Mouse (Mus musculus) left cerebral cortex, adult 8-10 months (tissue): ENCODE data around the gene Plxnb3. TPM values are rescaled to one million over a fixed set of nuclear protein-coding genes. Genes with fewer than 3 reads are reported as not detected.
A peak's percentile ranks its signal among the peaks of the same experiment; 100 is the strongest.
"Not testable (repeated sequence)": the region's sequence is repeated elsewhere in the genome, so short reads cannot be mapped to it uniquely, and the experiment has no call there.

ENCODE experiments used
- DNase-seq, 2 experiments: peaks; one replicate each; pipeline ENCODE4 v3.0.0; 2022; ENCODE audit warnings: low spot score in 2 of 2
- total RNA-seq, 4 experiments: library from RNA; stranded (reverse); gene quantifications; 2 replicates each; pipeline ENCODE4 v1.2.4; 2022

Gene Plxnb3
- 10 to 100 TPM; 12.1 to 13.3 (median 12.8) TPM for total RNA-seq

GRCm38 (mm10) chrX:73756334-73757140, at the start of gene Plxnb3:
Gene Plxnb3 (plus strand): TSS chrX:73757090.
- peak in 1 of 2 experiments; percentile 42 for DNase-seq

GRCm38 (mm10) chrX:73715476-73716108, 41.3 kb upstream of the Plxnb3 start:
- no peak for DNase-seq

GRCm38 (mm10) chrX:73716109-73716661, 40.7 kb upstream of the Plxnb3 start, which contains the start of the genes Bcap31 and Abcd1:
Gene Bcap31 (minus strand): TSS chrX:73716175.
Gene Abcd1 (plus strand): TSS chrX:73716597.
- peak; percentile 79 to 92 for DNase-seq

DNA sequence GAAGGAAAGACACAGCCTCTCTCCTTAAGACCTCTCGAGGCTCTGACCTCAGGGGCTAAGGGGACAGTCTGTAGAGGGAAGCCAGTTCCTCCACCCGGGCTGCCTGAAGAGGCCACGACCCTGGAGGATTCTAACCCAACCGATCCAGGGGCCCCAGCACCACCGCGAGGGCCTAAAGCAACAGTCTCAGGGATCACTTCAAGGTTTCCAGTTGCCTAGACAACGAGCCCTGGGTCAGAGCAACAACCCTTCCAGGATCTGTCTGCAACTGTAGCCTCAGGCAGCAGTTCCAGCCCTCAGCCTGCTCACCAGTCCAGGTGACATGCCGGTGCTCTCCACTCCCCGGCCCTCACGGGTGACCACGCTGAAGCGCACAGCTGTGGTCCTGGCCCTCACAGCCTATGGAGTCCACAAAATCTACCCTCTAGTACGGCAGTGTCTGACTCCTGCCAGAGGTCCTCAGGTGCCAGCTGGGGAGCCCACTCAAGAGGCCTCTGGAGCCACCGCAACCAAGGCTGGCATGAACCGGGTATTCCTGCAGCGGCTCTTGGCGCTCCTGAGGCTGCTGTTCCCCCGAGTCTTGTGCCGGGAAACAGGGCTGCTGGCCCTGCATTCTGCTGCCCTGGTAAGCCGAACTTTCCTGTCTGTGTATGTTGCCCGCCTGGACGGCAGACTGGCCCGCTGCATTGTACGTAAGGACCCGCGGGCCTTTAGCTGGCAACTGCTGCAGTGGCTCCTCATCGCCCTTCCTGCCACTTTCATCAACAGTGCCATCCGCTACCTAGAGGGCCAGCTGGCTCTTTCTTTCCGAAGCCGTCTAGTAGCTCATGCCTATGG, 40.0 kb upstream of the Plxnb3 start:
- peak in 1 of 2 experiments; percentile 9 for DNase-seq

GRCm38 (mm10) chrX:73717667-73718066, 39.2 kb upstream of the Plxnb3 start:
- DNase-seq: peak in 1 of 2 experiments; percentile 2

- no peak for DNase-seq
Observed at GRCm38 (mm10) chrX:73718271-73718670, 38.6 kb upstream of the Plxnb3 start.

DNA sequence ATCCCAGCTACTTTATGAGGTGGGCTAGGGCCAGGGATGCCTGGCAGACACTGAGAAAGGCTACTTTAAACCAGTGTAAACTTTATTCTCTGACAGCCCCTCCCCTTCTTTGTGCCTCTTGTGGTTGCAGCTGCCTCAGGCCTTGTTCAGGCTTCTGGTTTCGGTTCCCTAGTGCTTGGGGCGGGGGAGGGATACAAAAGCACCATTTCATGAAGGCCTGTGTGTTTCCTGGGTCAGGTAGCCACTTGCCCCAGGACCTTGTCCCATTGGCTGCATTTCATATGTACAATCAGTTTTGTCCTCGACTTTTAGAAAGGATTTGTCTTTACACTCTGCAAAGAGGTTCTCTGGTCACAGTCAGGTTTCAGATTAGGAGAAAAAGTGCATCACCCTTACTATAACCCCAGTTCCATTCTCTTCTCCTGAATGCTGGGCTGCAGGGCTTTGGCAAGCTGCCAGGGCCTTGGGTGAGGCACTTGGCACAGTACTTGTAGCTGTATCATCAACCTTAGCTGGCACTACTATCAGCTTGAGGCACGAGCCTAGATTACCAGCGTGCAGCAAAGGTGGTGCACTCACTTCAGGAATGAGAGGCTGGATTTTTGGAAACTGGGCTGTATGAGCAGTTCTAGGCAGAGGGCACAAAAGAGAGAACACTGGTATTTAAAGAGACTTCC, 38.1 kb upstream of the Plxnb3 start:
- no peak for DNase-seq

DNA sequence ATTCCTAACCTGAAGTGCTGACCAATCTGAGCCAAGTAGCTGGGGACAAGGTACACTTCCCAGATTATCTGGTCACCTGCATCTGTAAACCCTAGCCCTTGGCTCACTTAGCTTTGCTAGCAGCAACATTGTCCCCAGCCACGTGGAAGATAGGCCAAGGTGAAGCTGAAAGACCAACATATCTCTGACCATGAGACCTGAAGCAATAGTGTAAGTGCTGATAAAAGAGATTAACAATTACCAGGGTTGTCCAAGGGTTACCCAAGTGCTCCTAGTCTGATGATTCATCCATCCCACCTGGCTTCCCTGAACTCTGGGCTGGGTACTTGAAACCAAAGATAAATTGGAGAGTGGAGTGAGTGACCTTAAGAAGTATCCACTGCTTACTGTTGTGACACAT, 26.0 kb upstream of the Plxnb3 start:
- DNase-seq: no peak

- DNase-seq: no peak
Observed at GRCm38 (mm10) chrX:73738155-73738554, 18.7 kb upstream of the Plxnb3 start.

GRCm38 (mm10) chrX:73739151-73739550, 17.7 kb upstream of the Plxnb3 start:
- DNase-seq: no peak

DNA sequence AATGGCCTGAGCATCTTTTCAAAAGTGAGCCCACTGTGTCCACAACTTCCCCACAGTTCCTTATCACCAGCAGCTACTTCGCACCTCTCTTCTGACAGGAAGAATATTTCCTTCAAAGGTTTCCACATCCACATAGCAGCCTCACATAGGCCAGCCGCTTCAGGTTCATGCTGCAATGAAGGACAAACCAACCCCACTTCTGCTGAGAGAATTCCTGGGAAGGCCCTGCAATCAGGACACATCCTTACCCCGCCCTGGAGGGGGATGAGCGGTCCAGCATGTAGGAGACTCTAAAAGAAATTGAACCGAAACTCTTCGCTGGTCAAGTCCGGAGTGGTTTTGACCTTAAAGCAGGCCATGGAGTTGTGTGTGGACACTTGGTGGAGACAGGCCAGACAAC, 17.0 kb upstream of the Plxnb3 start:
- not testable (repeated sequence) for DNase-seq

DNA sequence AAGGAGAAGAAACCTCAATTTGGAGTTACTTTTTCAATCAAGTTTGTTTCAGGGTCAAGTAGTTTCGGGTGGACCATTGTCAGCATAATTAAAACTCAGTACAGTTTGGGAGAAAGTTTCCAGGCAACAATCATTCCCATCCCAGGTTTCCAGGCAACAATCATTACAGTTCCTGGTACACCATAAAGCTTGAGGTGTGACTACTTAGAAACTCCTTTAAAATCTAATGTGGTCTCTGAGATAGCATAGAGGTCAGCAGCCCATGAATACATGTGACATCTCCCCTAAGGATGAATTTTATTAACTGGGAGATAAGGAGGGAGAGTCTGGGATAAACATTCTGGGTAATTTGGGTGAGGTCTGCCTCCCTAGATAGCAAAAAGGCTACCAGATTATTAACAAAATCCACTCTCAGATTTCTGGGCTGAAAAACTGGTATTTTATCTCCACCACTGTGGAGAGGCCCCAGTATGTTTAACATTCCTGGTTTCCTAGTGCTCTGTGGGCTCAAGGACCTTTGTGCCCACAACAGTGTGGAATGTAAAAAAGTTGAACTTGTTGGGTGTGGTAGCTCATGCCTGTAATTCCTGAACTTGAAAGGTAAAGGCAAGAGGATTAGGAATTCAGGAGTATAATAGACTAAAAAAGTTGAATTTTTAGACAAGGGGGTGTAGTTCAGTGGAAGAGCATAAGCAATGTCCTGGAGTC, 12.0 kb upstream of the Plxnb3 start:
- no peak for DNase-seq

- no peak for DNase-seq
Observed at GRCm38 (mm10) chrX:73748977-73749376, 7.9 kb upstream of the Plxnb3 start.

DNA sequence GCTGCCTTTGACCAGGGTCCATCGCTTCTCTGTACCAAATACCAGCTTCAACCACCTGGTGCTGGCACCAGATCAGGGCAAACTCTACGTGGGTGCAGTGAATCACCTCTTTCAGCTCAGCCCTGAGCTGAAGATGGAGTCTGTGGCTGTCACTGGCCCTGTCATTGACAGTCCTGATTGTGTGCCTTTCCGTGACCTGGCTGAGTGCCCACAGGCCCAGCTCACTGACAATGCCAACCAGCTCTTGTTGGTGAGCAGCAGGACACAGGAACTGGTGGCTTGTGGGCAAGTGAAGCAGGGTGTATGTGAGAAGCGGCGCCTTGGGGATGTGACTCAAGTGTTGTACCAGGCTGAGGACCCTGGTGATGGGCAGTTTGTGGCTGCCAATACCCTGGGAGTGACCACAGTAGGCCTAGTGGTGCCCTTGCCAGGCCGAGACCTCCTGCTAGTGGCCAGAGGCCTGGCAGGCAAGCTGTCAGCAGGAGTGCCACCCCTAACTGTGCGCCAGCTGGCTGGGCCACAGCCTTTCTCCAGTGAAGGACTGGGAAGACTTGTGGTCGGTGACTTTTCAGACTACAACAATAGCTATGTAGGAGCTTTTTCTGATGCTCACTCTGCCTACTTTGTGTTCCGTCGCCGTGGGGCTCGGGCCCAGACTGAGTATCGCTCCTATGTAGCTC, 1.9 kb downstream of the Plxnb3 start:
- DNase-seq: peak in 1 of 2 experiments; percentile 44

DNA sequence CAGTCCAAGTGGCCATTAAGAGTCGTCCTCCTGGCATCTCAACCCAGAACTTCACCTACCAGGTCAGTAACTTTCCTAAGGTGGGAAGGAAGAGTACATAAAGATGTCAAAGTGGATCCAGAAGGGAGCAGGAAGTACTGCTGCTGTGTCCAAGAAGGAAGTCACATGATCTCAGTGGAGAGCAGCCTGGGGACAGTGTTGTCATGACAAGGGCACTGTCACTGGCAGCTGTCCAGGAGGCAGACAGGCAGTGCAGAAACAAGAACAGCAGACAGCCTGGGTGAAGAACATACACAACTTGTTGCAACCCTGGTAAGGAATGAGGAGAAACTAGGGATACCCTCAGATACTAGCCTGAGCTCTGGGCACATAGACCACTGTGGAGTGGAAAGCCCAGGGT, 8.4 kb downstream of the Plxnb3 start:
- DNase-seq: no peak

- DNase-seq: no peak
Observed at GRCm38 (mm10) chrX:73767267-73767666, 10.4 kb downstream of the Plxnb3 start.

DNA sequence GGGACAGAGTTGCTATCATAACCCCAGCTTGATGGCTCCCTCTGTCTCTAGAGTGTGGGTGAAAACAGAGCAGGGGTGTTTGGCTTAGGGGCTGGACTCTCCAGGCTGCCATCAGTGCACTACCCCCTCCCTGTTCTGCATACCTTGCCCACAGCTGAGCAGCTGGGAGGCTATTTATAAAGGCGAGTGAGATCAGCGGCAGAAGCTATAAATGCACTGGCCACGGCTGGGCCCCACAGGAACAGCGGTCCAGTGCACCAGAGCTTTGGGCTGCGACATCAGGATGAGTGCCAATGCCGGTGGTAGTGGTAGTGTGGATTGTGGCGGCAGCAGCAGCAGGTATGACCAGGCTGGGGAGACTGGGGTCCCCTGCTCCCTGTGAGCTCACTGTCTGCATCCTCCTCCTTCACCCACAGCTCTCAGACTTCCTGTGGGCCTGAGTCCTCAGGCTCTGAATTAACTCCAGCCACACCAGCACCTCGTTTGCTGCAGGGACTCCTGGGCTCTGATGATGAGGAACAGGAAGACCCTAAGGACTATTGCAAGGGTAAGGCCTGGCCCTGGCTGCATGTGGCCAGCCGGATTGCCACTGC, 17.4 kb downstream of the Plxnb3 start, which contains the start of gene Srpk3:
Gene Srpk3 (plus strand): TSS at position 238 of the 593 bp plus-strand sequence.
- DNase-seq: peak in 1 of 2 experiments; percentile 59

- DNase-seq: no peak
Observed at GRCm38 (mm10) chrX:73774802-73775483, 18.1 kb downstream of the Plxnb3 start.
